Mouse (Mus musculus) frontal cortex, postnatal 10 days (tissue): ENCODE measurements around the gene Hyls1.
"Not testable (repeated sequence)": the region's sequence is repeated elsewhere in the genome, so short reads cannot be mapped to it uniquely, and the experiment has no call there.

Experiments used
- DNase-seq, 2 experiments: peaks; one replicate each; pipeline ENCODE4 v3.0.0; 2022; ENCODE audit warnings: low spot score in 2 of 2, mixed read lengths in 1 of 2

Hyls1 gene

DNA sequence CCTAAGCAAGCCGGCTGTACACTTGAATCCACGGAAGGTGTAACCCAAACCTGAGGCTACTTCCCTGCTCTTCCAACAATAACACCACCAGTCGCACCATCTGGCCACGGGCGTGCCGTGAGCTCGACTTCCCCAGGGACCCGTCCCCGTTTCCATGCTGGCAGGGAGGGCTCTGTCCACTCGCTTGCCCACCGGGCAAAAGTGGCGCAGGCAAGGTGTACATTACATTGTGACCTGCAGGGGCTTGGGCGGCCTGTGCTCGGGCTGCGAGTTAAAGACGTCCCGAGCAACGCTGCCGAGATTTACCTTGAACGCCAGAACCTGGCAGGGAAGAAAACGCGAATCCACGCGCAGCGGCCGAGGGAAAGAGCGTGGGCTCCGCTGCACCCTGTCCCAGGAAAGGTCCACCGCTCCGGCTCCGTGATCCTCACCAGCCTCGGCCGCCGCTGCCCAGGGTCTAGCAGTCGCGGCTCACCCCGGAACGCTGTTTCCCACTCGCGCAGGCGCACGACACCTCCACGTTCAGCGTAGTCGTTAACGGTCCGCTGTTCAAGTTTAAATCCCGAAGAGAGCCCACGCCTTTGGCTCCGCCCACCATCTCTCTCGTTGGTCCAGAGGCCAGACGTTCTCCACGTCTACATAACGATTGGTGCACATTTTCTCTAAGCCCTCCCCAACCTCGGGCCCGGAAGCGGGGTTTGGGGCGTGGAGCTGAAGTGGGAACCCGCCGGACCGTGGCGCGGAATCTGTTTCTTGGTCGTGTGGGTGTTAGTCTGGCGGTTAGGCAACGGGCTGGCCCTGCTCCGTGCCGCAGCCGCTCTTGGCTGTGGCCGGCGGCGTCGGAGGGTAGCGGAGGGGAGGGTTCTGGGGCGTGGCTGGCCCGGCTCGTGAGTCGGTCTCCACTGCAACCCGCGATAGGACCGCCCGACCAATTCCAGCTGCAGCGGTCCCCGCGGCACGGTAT, at the start of gene Hyls1, which contains the start of gene Pate2:
Gene Hyls1, minus strand, starts transcription at position 828 of the 964 bp plus-strand sequence.
Gene Pate2, plus strand, starts transcription at position 714 of the 964 bp plus-strand sequence.
- peak; percentile 88 to 91 for DNase-seq

DNA sequence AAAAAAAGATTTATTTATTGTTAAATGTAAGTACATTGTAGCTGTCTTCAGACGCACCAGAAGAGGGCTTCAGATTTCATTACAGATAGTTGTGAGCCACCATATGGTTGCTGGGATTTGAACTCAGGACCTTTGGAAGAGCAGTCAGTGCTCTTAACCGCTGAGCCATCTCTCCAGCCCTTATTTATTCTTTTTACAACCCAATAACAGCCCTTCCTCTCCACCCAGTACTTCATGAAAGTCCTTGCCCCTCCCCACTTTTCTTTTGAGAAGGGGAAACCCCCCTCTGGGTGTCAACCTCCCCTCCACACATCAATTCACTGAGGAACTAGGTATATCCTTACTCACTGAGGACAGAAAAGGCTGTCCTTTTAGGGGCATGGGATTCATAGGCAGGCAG, 46.6 kb upstream of the Hyls1 start:
- DNase-seq = not testable (repeated sequence)

DNA sequence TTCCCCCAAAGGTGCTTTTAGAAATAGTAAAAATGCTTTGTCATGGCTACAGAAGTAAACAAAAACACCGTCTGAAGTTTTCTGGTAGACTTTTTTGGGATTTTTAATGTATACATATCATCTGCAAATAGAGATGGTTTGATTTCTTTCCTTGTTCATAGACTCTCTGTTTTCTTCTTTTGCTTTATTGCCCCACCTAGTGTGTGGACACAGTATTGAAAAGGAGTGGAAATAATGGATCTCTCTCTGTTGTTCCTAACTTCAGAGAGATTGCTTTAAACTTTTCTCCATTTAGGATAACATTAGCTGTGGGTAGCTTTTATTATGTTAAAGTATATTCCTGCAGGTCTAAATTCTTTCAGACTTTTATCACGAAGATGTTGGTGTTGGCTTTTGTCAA, 43.8 kb upstream of the Hyls1 start:
- DNase-seq = no peak

DNA sequence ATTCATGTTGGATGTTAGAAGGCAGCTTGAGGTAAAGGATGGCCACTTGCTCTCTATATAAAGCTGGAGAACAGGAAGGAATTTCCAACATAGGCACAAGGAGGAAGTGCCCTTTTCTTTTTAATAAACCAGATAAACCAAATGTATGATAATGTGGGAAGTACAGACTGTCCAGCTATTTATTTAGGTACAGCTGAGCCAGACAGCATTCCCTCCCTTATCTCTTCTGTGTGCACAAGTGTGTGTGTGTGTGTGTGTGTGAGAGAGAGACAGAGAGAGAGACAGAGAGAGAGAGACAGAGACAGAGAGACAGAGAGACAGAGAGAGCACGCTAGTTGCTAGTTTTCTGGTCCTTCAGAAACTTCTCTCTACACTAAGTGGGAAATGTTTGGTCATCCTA, 41.6 kb upstream of the Hyls1 start, which contains the start of gene Pate4:
Gene Pate4, minus strand, starts transcription at position 101 of the 400 bp plus-strand sequence.
- no peak for DNase-seq

DNA sequence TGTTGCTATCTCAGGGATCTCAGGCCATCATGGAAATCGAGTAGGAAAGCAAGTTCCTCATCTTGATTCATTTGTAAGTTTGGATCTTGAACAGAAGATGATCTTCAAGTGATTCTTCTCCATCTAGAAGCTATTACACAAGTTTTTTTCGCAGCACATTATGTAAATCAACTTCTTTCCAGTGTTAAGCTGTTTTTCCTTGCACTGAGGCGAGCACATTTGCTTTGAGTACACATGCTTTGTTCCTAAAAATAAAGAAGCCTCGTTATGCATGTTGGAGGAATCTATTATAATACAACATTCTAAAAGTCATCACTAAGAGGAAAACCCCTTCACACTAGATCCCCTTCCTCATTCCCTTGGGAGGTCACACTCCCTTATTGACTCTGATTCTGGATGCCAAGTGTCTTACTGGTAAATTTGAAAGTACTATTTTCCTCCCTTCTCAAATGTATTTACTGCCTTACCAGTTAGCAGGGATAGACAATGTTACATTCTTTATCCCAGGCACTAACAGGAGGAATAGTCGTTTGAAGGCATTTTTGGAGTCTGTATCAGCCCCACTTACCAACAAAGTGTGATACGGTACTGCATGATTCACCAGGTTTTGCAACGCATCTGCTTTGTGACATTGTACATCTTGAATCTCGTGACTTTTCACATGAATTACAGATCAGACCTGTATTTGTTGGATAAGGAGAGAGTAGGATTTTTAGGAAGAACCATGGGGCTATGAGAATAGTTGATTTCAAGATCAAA, 37.6 kb upstream of the Hyls1 start:
- no peak for DNase-seq

DNA sequence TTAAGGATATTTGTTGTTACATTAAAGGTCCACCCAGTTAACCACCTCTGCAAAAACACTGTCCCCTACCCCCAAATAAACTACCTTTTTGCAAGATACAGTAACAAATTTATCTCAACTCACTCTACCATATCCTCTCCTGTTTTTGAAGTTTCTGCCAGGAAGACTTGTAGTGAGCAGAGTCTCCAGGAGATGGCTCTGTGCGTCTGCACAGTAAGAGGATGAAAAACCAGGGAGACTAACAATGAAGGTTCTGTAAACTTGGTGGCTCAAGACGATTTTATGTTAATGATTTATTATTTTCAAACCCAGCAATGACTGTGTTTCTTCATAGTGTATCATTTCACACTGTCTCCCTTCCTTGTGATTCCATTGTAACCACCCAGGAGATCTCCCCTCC, 22.7 kb upstream of the Hyls1 start:
- peak in 1 of 2 experiments; percentile 34 for DNase-seq

DNA sequence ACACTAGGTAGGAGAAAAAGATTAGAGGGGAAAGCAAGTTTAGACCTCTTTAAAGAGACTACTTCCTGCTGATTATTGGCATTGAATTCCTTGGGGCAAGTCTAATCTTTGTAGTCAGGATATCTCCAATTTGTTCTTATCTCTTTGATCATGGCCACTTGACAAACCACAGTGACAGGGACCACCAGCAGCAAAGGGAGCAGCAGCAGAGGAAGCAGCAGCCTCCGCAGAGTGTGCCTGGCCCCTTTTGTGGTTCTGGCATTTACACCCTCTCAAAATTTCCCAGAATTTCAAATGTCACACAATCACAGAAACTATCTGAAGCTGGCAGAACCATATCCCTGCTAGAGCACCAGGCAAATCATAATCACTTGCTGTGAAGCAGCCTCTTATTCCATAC, 17.5 kb upstream of the Hyls1 start:
- DNase-seq = no peak

DNA sequence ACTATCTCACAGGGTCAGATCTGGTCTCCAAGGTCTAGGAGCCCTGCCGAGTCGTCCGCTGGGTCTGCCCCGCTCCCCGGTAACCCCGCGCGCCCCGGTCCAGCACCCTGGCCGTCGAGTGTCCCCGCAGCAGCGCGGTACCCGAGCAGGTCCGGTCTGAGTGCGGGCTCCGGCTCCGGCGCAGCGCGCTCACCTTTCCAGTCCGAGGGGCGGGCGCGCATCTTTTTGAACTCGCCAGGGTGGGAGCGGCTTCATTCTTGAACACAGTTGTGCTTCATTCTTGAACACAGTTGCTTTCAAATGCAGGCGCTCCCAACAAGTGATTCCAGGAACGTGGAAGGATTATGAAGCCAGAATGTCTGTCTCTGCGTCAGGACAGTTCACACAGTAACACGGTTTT, 4.2 kb upstream of the Hyls1 start:
- DNase-seq = no peak

DNA sequence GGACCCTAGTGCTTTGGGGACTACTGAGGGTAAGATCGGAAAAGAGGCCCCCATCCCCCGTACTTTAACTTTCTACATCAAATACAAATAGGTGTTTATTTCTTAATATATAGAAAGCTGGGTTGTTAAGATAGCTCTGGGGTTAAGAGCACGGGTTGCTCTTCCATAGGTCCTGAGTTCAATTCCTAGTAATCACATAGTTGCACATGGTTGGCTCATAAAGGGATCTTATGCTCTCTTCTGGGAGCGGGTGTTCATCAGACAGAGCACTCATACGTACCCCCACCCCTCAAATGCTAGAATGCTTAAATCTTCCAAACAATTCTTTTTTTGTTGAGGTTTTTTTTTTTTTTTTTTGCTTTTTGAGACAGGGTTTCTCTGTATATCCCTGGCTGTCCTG, 465 bp upstream of the Hyls1 start:
- DNase-seq = no peak

DNA sequence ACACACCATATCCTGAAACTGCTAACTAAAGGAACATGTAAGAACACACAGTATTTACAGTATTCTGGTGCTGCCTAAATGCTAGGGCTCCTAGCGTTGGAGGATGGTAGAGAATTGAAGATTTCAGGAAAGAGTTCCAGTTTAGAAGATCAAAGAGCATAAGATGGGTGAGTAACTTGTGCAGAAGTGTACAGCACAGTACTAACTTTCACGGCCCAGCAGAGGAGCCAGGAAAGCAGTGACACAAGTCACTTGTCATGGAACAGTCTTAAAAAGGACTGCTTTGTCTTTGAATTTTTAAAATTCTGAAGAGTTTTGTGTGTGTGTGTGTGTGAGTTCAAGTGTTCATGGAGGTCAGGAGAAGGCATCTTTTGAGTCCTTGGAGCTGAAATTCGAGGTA, 2.2 kb downstream of the Hyls1 start:
- DNase-seq = no peak

DNA sequence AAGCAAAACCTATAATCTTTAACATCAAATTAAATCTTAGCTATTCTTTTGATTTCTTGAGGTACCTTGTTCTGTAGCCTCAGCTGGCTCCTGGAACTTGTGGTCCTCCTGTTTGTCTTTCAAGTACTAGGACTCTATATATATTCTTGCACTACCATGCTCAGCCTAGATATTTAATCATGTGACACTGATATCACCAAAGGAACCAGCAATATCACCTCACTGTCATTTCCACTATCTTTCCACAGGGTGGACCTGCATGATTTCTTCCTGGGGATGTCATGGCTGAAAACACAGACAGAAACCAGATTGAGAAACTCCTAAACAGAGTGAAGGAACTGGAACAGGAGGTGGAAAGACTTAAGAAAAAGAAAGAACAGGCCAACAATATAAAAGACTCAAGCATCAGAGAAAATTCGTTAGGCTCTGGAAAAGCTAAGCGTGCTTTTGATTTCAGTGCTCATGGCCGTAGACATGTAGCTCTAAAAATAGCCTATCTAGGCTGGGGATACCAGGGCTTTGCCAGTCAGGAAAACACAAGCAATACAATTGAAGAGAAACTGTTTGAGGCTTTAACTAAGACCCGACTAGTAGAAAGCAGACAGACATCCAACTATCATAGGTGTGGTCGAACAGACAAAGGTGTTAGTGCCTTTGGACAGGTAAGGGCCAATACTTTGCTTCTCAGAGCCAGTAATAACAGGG, 5.5 kb downstream of the Hyls1 start:
- DNase-seq = no peak

DNA sequence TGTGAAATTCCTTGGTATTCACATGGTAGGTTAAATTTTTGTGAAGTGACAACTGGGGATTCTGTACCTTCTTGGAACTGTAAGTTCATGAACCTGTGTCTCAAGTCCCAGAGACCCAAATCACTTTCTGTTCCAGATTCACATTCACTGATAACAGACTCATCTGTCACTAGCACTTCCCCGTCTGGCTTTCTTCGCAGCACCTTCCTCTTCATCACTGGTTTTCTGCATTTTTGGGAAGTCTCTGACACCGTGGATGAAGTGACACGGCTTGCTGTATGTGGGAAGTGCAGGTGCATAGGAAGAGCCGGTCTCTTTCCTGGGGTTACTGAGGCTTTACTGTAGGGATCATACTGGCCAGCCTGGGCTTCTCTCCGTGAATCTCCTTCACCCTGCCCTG, 8.6 kb downstream of the Hyls1 start:
- no peak for DNase-seq

DNA sequence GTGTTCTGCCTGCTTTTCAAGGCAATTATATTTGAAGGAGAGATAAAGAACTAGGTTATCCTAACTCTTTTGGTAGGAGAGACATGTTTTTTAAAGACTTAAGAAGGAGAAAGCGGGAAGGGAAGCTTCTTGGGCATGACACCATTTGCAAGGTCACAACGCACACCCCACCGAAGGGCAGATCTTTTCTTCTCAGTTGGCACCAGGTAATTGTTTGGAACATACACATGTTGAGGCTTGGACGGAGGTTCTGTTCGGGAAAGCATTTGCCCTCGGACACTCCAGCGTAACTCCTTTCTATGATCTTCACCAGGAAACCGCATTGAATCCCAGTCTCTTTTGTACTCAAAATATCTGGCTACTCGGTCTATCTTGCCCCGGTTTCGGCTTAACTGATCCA, 9.1 kb downstream of the Hyls1 start:
- no peak for DNase-seq

DNA sequence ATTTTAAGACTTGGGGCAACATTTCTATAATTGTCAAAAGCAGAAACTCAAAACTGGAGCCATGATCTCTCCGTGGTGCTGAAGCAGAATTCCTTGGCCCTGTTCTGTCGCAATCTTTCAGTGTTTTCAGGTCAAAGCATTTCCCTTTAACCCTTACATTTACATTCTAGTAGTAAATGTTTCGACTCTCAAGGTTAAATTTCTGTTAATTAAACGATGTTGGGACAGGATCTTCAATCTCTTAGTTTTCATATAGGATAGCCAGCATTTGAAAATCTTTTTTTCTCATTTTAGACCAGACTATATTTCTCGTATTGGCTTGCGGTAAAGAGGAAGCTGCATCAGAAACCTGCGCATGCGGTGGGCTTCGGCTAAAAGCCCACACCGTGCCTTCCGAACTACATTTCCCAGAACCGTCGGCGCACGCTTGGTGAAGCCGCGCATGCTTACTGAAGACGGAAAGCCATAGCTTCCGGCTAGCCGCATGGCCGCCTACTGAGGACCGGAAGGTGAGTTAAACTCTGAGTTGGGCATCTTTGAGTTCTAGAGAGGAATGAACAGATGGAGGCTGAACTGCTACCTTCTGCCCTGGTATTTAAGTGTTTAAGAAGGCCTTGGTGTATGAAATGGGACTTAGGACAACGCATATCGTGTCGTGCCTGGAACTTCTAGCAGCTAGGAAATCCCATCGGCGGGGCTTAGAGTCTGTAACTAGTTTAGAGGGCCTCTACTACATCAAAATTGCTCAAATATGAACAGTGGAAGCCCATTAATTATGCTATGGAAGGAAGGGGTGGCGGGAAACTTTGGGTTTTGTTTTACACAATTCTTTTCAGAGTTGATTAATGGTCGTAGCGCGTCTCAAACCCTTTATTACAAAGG, 10.9 kb downstream of the Hyls1 start:
- DNase-seq = peak; percentile 73 to 85

DNA sequence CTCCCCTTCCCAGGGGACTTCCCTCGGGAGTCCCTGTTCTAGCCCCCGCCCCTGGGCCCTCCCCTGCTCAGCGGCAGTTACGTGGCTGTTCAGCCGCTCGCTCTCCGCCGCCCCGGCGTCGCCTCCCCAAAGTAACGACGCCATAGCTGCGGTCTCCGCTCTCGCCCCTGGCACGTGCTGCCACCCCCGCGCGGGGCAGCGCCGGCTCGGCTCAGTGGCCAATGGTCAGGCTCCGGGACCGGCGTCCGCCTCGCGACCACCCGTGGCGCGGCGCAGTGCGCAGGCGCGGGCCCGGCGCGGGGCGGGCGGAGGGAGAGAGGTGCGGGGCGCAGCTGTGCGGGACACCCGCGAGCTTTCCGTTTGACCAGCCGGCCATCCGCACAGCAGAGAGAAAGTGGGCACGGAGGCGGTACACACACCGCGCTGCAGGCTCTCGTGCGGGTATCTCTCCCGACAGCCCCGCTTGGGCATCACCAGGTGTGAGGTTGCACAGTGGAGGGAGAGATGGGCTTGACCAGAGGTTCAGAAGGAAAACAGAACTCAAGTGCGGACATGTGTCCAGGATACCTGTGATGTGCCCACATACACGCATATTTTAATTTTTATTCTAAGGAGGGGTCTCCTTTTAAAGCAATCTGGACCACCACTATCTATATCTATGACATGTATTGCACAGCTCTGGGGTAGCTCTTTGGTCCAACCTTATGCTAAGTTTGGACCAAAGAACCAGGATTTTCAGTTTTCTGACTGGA, 11.8 kb downstream of the Hyls1 start, which contains the start of the genes Ddx25 and Pus3:
Gene Ddx25, minus strand, starts transcription at position 272 of the 752 bp plus-strand sequence.
Gene Pus3, plus strand, starts transcription at position 339 of the 752 bp plus-strand sequence.
- DNase-seq = peak; percentile 80 to 81

DNA sequence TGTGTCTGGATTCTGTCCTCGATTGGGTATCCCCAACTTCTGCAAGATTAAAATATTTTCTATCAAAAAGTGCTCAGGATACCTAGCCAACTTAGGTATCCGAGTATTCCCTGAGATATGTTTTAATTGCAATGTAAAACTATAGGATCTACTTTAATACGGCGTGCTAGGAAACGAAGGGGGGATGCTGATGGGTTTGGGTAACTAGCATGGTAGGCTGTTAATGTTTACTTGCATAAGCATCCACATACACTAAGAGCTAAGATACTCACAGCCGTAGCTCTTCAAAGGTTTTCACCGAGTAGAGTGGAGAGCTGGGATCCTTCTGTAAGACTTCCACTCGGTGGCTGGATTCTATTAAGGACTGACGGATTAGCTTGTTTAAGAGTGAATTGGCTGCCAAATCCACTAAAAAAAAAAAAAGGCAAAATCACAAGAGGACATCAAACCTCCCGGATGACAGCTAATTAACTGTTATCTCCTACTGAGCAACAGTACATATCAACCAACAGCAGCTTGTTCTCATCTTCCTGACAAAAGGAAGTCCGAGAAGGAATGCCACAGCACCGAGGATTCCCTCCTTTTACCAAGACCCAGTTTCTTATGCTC, 13.6 kb downstream of the Hyls1 start:
- peak in 1 of 2 experiments; percentile 4 for DNase-seq

DNA sequence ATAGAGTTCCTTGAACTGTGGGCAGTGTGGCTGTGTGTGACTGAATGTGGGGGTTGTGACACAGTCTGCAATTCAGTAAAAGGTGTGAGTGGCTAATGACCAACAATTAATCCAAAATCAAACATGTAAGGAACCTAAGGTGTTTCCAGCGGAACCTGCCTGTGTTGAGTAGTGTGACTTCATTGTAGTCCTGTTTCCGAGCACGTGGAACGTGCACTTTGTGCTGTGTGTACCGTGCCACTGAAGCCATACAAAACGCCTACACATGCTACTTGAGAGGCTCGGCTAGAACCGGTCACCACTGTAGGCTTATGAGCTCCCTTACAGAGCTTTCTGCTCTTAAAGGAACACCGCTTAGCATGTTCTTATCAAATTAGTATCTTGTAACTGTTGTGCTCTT, 21.7 kb downstream of the Hyls1 start:
- no peak for DNase-seq

DNA sequence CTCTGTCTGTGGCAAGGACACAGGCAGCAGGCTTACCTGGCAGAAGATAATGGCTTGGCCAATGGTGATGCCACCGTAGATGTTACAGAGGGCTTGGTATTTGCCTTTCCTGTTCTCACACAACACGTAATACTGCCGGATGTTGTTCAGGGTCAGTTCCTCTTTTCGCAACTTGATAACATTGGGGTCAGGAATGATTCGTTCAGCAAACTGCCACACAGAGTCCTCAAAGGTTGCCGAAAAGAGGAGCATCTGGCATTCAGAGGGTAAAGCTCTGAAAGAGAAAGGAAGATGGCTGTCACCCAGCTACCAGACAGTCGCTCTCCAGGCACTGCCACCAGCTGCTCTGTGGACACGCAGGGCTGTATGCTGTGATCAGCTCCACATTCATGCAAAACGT, 23.5 kb downstream of the Hyls1 start:
- no peak for DNase-seq

DNA sequence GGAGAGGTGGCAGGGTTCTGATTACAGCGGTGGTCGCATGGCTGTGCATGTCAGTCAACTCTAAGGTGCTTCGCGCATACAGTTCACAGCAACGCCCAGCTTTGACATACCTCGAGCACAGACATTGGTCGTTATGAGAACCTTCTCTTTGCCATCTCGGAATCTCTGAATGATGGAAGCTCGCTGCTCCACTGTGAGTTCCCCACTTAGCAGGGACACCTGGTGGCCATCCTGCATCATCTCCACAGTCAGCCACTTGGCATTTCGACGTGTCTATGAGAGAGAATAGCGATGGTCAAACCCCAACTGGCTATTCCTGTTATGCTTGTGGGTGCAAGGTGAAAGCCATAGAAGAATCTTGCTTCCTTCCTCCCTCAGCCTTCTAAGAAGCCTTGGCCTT, 24.5 kb downstream of the Hyls1 start:
- DNase-seq = no peak

DNA sequence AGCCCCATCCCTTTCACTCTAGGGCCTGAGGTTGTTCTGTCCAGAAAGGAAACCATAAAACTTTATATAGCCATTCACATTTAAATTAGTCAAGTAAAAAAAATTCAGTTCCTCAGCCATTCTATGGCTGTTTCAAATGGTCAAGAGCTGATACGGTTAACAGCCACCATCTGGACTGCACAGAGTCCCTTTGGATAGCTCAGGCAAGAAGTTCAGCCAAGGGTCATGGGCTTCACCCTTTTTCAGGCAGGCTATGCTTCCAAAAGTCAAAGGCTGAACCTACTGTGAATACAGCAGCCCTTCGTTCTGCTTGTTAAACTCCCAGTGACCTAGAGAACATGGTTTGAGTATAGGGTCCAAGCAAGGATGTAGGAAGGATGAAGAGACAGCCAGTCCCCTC, 25.5 kb downstream of the Hyls1 start:
- DNase-seq = no peak
